Mouse (Mus musculus): Measurements from ENCODE around the gene Sema4d.

DNA sequence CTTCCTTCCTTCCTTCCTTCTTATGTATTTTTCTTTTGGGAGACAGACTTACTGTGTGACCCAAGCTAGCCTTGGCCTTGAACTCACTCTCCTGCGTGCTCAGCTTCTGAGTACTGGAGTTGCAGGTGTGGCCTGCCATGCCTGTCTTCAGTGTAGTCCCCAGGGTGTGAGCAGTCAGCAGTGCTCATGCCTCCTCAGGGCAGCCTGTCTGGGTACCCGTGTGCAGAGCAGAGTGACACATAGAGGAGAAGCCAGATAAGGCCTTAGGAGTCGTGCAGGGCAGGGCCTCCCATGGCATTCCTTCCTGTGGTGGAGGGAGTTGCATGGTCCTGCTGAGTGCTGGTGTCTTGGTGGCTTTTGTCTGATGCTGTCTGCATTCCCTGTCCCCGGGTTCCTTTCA is 114.2 kb downstream of the Sema4d start:
- TF ChIP-seq CTCF (IDR thresholded peaks at IDR 0.05; ENCODE audit: borderline replicate concordance, insufficient read depth, low read length), result no peak
- no peak for TF ChIP-seq POLR2A (IDR thresholded peaks at IDR 0.05; ENCODE audit: low read depth, low read length)
